In genomic region chr13:21907807-21908155, GRCm38 (mm10) we compare ENCODE assay signal across 8 mouse cellular contexts. TPM values are rescaled to one million over a fixed set of nuclear protein-coding genes. Genes with fewer than 3 reads are reported as not detected.
DNase-seq lines count a peak whose midpoint lies in the region; ATAC-seq and TF ChIP-seq lines count a peak whose summit lies in the region.
"Not testable (repeated sequence)": the region's sequence is repeated elsewhere in the genome, so short reads cannot be mapped to it uniquely, and the experiment has no call there.

No protein-coding gene starts in this region.

- H3K9ac ChIP-seq in heart, embryonic 12.5 days: 0 out of 2 replicates have a peak overlapping the region, but pooled peaks have one; percentile 14
- H3K9ac ChIP-seq in hindbrain, embryonic 16.5 days (ENCODE audit: low read depth, low read length): not testable (repeated sequence)
- peak overlapping the region; percentile 15; the same call in 1 of the 2 replicates for H3K9ac ChIP-seq in liver, embryonic 16.5 days (ENCODE audit: low read depth, low read length)

- peak overlapping the region; percentile 16; the same call in 1 of the 2 replicates for H3K27ac ChIP-seq in embryonic fibroblast, embryonic 13.5 days (ENCODE audit: insufficient read depth, low read length)
- H3K27ac ChIP-seq in heart, embryonic 12.5 days (ENCODE audit: poor library complexity, severe bottlenecking); hindbrain, embryonic 16.5 days (ENCODE audit: low read depth, low read length); limb, embryonic 10.5 days; liver, embryonic 16.5 days (ENCODE audit: low read length): not testable (repeated sequence)

- ATAC-seq in heart, embryonic 12.5 days (ENCODE audit: insufficient number of reproducible peaks, low FRiP score); hindbrain, embryonic 16.5 days: not testable (repeated sequence)
- peak; percentile 60 for ATAC-seq in liver, embryonic 16.5 days (ENCODE audit: low read depth)

- H3K4me3 ChIP-seq in embryonic fibroblast, embryonic 13.5 days (ENCODE audit: insufficient read depth, low read length): peak overlapping the region; percentile 56
- peak overlapping the region; percentile 46 for H3K4me3 ChIP-seq in heart, embryonic 12.5 days
- H3K4me3 ChIP-seq in hindbrain, embryonic 16.5 days (ENCODE audit: low read length); myocyte: not testable (repeated sequence)
- H3K4me3 ChIP-seq in limb, embryonic 10.5 days: peak overlapping the region; percentile 50
- H3K4me3 ChIP-seq in liver, embryonic 16.5 days (ENCODE audit: low read depth, low read length): peak overlapping the region; percentile 50

- H3K4me1 ChIP-seq in embryonic fibroblast, embryonic 13.5 days (ENCODE audit: control insufficient read depth, insufficient read depth, low read length); heart, embryonic 12.5 days (replicated peaks); hindbrain, embryonic 16.5 days (ENCODE audit: control insufficient read depth, insufficient read depth, low read depth, low read length); liver, embryonic 16.5 days (ENCODE audit: control insufficient read depth, low read depth, low read length): not testable (repeated sequence)
- H3K4me1 ChIP-seq in limb, embryonic 10.5 days: peaks cover 10% of the 10 kb centered on the region

- WGBS in heart, embryonic 12.5 days: 16% methylated on average over 6 of the region's 6 CpGs
- WGBS in hindbrain, embryonic 16.5 days: 15% methylated on average over 6 of the region's 6 CpGs
- 4% methylated on average over 6 of the region's 6 CpGs for WGBS in limb, embryonic 10.5 days
- 11% methylated on average over 6 of the region's 6 CpGs for WGBS in liver, embryonic 16.5 days (ENCODE audit: insufficient replicate concordance)

- not testable (repeated sequence) for H3K79me2 ChIP-seq in myocyte (ENCODE audit: control insufficient read depth, insufficient read depth)

- peak overlapping the region; percentile 64 for H3K4me2 ChIP-seq in heart, embryonic 12.5 days
- H3K4me2 ChIP-seq in hindbrain, embryonic 16.5 days (ENCODE audit: low read length): peak overlapping the region; percentile 16
- H3K4me2 ChIP-seq in liver, embryonic 16.5 days (ENCODE audit: low read depth, low read length): peak overlapping the region; percentile 69
- peak overlapping the region; percentile 58 for H3K4me2 ChIP-seq in myocyte (ENCODE audit: low read depth)

- DNase-seq in 3T3-L1 (ENCODE audit: low read depth, low spot score) (peak; percentile 85), R1 (ENCODE audit: low read depth, low spot score) (peak; percentile 85)
- not testable (repeated sequence) for DNase-seq in limb, embryonic 10.5 days (ENCODE audit: low spot score)

- not testable (repeated sequence) for H3K36me3 ChIP-seq in heart, embryonic 12.5 days; hindbrain, embryonic 16.5 days (ENCODE audit: control insufficient read depth, insufficient read depth, low read length); limb, embryonic 10.5 days; liver, embryonic 16.5 days (ENCODE audit: control insufficient read depth, insufficient read depth); myocyte (ENCODE audit: control insufficient read depth, insufficient read depth)

- H3K27me3 ChIP-seq in heart, embryonic 12.5 days (replicated peaks); hindbrain, embryonic 16.5 days (replicated peaks; ENCODE audit: control insufficient read depth, insufficient read depth, low read length); limb, embryonic 10.5 days (ENCODE audit: low read depth, poor library complexity, severe bottlenecking); liver, embryonic 16.5 days (ENCODE audit: control insufficient read depth, insufficient read depth, low read depth, low read length); myocyte (ENCODE audit: control insufficient read depth, insufficient read depth, insufficient read length): not testable (repeated sequence)

- not testable (repeated sequence) for TF ChIP-seq CTCF in embryonic fibroblast, embryonic 13.5 days (IDR thresholded peaks at IDR 0.05; ENCODE audit: borderline replicate concordance, insufficient read depth, low read length)

- H3K9me3 ChIP-seq in heart, embryonic 12.5 days (replicated peaks); hindbrain, embryonic 16.5 days (ENCODE audit: control insufficient read depth, low read length); limb, embryonic 10.5 days (replicated peaks); liver, embryonic 16.5 days (replicated peaks; ENCODE audit: control insufficient read depth, low read length): not testable (repeated sequence)

- TF ChIP-seq POLR2A in embryonic fibroblast, embryonic 13.5 days (IDR thresholded peaks at IDR 0.05; ENCODE audit: low read depth, low read length); myocyte (IDR thresholded peaks at IDR 0.05; ENCODE audit: insufficient read length, low read depth): not testable (repeated sequence)

- not testable (repeated sequence) for H3ac ChIP-seq in myocyte (ENCODE audit: control insufficient read depth, insufficient read length)

RNA-seq across cellular contexts. Expression of gene Zfp184, which starts 37.1 kb away (rescaled TPM):
- 2.9 and 5.0 TPM in 2 replicates for polyA plus RNA-seq in embryonic fibroblast, embryonic 13.5 days (2011; ENCODE audit: insufficient read length, low read depth, missing spikeins)
- 7.5 and 8.3 TPM in 2 replicates for polyA plus RNA-seq in heart, embryonic 12.5 days (2016; fragmentation: Nextera tagmentation; extraction: Ambion mirVana)
- polyA plus RNA-seq in hindbrain, embryonic 16.5 days (2015; fragmentation: Nextera tagmentation; extraction: Ambion mirVana): 10.6 and 12.4 TPM in 2 replicates
- 22.4 and 27.0 TPM in 2 replicates for polyA plus RNA-seq in limb, embryonic 10.5 days (2016; fragmentation: Nextera tagmentation; extraction: Ambion mirVana)
- 0.55 and 0.56 TPM in 2 replicates for polyA plus RNA-seq in liver, embryonic 16.5 days (2015; fragmentation: Nextera tagmentation; extraction: Ambion mirVana)
- 0.89 TPM for polyA plus RNA-seq in myocyte (2012; fragmentation: generic; extraction: Trizol)

Comparison
In these comparisons a context has a peak if more than half of its experiments do, and no peak if none do; other contexts are left out.
1. H3K4me2 ChIP-seq: peak in every context shown above with its lines; median percentile 69 in liver, embryonic 16.5 days; 64 in heart, embryonic 12.5 days; 58 in myocyte; 16 in hindbrain, embryonic 16.5 days.